Mouse (Mus musculus): ENCODE results near the gene Ccp110.

DNA sequence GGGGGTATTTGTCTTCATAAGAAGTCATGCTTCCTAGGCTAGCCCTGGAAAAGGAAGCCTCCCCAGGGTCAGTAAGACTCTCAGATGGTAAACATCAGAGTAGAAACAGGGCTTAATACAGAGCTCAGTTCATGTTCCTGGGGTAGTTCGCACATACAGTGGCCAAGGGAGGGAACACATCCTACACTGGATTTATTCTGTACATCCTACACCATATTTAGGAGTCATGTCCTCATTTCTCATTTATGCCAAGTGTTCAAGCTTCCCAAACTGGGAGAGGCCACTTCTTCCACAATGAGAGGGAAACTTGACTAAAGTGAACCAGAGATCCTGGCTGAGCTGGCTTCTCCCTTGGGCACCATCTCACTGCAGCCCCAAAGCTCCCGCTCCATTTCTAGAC is 44.6 kb upstream of the Ccp110 start:
- TF ChIP-seq CTCF (conservative IDR thresholded peaks at IDR 0.05; ENCODE audit: insufficient read depth, insufficient read length, low read depth, low read length), result no peak
- TF ChIP-seq POLR2A (IDR thresholded peaks at IDR 0.05; ENCODE audit: low read depth, low read length), result no peak
